Mouse (Mus musculus) mouse trophoblast stem cell (cell line): Measurements from ENCODE around the gene Zic4.

Experiments
- in situ Hi-C, 2 experiments: fragments of 300-500 bp; cut with MseI, MboI; formaldehyde crosslinking; loops; 2 replicates in 1 of 2; 3 replicates in 1 of 2; pipeline ENCODE4 v1.15.1; 2025

The Zic4 gene

DNA sequence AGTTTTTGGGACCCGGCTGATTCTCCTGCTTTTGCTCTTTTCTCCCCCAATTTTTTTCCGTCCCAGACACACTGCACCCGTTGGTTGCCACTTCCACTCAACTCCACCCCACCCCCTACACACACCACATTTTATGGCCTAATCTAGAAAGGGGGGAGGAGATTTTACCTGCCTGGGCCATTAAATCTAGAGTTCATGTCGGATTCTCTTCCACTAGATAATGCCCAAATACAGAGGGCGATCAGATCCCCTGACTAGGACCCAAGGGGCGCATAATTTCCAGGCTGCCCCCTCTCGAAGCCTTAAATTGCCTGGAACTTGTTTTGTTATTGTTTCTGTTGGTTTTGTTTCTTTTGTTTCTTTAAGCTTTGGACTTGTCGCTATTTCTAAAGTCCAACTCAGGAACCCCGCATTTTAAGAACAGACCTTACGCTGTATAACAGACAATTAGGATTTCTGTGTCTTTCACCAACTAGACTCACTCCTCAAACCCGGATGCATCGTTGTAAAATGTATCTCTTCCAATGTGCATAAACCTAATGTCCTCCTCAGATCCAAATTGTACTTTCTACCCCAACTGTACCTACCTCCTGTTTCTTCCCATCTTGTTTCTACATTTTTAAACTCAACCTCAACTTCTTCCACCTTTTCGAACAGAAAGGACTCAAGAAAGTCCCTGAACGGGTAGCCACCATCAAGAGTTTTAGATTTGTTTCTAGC is 958 bp downstream of the Zic4 start:
- in situ Hi-C loops: no loop called here

- in situ Hi-C loops: no loop called here
Observed at GRCm38 (mm10) chr9:91363814-91364126, 1.6 kb downstream of the Zic4 start.

DNA sequence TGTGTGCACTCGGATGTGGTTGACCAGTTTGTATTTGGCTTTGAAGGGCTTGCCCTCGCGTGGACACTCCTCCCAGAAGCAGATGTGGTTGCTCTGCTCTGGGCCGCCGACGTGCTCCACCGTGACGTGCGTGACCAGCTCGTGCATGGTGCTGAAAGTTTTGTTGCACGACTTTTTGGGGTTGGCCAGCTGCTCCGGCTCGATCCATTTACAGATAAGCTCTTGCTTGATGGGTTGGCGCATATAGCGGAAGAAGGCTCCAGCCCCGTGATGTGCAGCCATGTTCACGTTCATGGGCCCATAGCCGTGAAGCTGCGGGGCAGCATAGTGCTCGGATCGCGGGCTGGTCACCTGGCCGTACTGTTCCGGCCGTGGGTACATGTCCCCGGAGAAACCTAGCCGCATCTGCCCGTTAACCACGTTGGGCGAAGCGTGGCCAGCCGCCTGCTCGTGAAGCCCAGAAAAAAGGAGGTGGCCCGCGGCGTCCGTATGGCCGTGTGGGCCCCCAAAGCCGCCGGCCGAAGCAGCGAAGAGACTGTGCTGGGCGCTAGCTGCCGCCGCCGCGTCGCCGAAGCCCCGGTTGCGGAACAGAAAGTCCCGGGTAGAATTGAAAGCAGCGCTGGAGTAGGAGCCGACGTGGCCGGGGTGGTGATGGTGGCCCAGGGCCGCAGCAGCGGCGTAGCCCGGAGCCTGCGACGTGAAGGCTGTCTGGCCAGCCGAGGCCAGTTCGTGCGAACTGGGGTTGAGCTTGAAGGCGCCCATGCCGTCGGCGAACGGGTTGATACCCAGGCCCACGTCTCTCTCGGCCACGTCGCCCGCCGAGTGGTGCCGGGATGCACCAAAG is 2.1 kb downstream of the Zic4 start:
- in situ Hi-C loops: no loop called here

- in situ Hi-C loops: no loop called here
Observed at GRCm38 (mm10) chr9:91364971-91365501, 2.8 kb downstream of the Zic4 start.

DNA sequence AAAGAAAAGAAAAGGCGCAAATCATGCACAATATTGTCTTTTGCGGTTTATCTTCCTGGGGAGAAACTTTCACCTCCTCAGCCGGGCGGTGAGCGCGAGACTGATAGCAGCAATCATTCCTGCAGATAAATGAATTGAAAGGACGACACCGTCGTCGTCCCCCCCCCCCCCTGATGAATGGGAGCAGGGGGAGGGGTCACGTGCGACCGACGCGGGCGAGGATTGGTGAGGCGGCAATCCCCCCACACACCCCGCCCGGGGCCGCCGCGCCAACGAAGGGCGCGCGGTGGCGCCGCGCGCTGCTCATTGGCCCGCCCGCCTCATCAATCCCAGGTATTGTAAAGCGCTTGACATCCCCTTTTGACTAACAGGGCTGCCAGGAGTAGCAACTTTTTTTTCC is 3.5 kb downstream of the Zic4 start, which contains the start of gene Zic1:
Zic1 (minus strand) TSS at position 147 of the 400 bp plus-strand sequence.
- in situ Hi-C loops: no loop called here

GRCm38 (mm10) chr9:91366226-91366998 is 4.2 kb downstream of the Zic4 start:
- in situ Hi-C loops: no loop called here

- in situ Hi-C loops: no loop called here
Observed at GRCm38 (mm10) chr9:91366999-91367811, 5.0 kb downstream of the Zic4 start.

GRCm38 (mm10) chr9:91368150-91368549 is 5.9 kb downstream of the Zic4 start:
- in situ Hi-C loops: no loop called here

DNA sequence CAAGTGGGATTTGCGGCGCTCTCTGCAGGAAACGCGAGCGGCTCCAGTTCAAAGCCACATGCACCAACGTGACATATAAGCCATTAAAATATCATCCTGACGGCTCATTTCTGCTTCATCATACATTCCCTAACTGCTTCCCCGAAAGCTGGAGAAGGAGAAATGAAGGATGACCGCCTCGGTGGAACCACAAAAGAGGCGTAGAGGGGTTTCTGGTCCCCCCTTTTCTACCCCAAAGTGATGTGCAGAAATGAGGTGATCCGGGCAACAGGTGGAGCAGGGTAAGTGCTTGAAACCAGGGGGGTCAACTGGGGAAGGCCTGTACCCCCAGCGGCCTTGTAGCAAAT is 6.7 kb downstream of the Zic4 start:
- in situ Hi-C loops: no loop called here

GRCm38 (mm10) chr9:91369293-91369991 is 7.2 kb downstream of the Zic4 start:
- in situ Hi-C loops: no loop called here

DNA sequence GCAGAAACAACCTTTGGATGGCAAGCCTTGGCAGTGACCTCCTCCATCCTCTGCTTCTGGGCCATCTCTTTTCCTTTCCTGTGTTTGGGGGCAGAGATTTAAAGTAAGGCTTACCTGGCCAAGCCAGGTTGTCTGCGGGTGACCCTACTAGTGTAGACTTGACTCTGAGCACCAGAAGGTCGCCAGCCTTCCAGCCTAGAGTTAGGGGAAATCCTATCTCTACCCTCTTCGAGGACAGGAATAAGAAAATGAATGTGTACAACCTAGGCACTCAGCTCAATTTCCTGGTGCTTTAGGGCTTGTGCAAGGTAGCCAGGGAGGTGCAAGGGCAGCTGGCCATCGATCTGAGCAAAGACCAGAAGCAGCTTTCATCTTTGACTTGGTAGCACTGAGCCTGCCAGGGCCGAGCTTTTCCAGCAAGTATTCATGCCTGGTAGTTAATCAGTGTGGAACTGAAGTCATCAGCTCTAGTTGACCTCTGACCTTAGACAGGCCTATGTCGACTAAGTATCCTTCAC is 8.0 kb downstream of the Zic4 start:
- in situ Hi-C loops: no loop called here

GRCm38 (mm10) chr9:91371011-91371410 is 8.8 kb downstream of the Zic4 start:
- in situ Hi-C loops: no loop called here

GRCm38 (mm10) chr9:91371608-91372007 is 9.4 kb downstream of the Zic4 start:
- in situ Hi-C loops: no loop called here

- in situ Hi-C loops: no loop called here
Observed at GRCm38 (mm10) chr9:91373811-91374575, 11.8 kb downstream of the Zic4 start.

DNA sequence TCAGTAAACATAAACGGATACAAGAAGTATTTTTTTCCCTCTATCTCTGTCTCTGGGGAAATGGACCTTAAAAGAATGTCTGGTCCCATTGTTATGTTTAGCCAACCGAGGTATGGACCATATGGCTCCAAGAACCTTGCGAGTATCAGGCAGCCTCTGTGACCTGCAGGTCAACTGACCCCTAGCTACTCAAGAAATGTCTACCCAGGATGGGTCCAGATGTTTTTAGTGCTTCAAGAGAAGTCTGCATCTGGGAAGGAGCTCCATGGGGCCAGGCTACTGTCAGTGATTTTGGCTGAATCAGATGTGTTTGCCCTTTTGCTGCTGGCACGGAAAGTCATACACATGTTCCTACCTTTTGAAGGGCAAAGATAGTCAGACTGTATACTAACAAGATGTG is 12.5 kb downstream of the Zic4 start:
- in situ Hi-C loops: no loop called here

GRCm38 (mm10) chr9:91377036-91377872 is 15.0 kb downstream of the Zic4 start:
- in situ Hi-C loops: no loop called here

DNA sequence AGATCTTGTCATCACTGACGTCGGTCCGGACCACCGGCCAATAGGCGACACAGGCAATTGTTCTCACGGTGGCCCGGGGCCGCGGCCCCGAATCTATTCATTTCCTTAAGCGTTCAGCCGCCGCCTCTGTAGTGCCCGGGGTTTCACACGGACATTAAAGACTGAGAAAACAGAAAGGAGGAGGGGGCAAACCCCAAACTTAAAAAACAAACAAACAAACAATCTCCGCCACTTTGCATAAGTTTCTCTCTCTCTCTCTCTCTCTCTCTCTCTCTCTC is 15.6 kb downstream of the Zic4 start:
- in situ Hi-C loops: no loop called here

GRCm38 (mm10) chr9:91378411-91379299 is 16.4 kb downstream of the Zic4 start:
- in situ Hi-C loops: no loop called here
